Mouse (Mus musculus): ENCODE data around the gene Olfr9.
"Not testable (repeated sequence)": the region's sequence is repeated elsewhere in the genome, so short reads cannot be mapped to it uniquely, and the experiment has no call there.

Olfr9 gene

DNA sequence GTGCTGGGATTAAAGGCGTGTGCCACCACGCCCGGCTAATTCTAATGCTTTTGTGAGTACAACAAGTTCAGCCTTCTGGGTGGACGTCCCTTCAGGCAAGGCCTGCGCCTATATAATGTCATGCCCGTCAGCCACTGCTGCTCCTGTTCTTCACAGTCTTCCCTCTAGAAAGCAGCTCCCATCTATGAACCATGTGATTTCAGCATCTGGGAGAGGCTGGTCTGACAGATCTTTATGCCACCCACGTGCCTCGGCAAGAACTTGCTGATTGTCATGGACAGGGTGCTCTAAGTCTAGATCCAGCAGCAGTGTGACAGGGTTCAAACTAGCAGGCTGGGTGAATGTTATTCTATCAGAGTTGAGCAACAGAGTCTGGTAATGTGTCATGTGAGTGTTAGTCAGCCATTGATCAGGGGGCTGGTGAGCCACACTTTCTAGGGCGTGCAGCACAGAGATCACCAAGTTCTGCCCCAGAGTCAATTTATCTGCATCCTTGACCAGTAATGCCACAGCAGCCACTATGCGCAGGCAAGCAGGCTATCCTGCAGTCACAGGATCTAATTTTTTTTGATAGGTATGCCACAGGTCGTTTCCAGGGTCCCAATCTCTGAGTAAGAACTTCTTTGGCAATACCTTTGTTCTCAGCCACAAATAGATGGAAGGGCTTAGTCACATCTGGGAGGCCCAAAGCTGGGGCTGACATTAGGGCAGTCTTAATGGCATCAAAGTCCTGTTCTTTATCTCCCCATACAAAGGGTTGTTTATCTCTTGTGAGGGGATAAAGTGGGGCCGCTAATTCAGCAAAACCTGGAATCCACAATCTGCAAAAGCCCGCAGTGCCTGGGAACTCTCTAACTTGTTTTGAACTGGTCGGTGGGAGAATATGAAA, 15.0 kb downstream of the Olfr9 start:
- DNase-seq (ENCODE audit: low spot score in 2 of 2) = no peak

DNA sequence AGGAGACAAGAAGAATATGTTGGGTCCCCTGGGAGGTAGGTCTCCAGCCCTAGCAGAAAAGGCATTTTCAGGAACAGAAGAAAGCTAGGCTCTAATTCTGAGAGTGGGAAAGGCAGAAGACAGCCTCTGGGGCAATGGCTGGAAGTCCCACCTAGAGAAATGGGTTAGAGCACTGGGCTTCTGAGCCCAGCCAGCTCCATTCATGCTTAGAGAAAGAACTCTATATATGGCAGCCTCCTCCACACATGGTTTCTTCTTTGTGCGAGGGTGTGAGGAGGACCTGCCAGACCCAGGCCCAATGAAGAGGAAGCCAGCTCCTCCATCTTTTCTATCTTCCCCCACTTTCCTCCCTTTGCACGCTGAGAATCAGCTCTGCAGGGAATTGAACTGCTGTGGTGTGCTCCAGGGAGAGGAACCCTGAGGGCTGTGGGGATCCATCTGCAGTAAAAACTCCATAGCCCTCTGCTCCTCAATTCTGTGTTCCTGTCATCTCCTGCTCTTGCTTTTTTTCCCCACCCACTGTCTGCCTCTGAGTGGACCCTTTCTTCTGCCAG, 21.1 kb downstream of the Olfr9 start, which contains the start of gene Olfr763:
Gene Olfr763, plus strand, starts transcription at position 504 of the 554 bp plus-strand sequence.
- no peak for DNase-seq (ENCODE audit: low spot score in 2 of 2)

- DNase-seq (ENCODE audit: low spot score in 2 of 2) = not testable (repeated sequence)
Measured at GRCm38 (mm10) chr10:129011511-129011910, 22.3 kb downstream of the Olfr9 start.

DNA sequence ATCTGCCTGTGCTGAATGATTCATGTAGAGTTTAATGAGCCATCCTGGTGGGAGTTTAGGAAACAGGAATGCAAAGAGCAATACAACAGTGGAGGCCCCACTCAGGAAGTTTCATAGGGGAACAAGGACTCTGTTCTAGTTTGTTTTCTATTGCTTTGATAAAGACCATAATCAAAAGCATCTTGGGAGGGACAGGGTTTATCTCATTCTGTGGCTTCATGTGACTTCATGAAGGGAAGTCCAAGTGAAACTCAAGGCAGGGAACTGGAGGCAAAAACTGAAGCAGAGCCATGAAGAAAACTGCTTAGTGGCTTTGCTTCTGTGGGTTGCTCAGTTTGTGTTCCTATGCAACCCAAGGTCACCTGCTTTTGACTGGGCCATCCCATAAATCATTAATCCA, 25.2 kb downstream of the Olfr9 start:
- DNase-seq (ENCODE audit: low spot score in 2 of 2) = no peak

- DNase-seq (ENCODE audit: low spot score in 2 of 2) = no peak
Measured at GRCm38 (mm10) chr10:129023319-129023718, 34.1 kb downstream of the Olfr9 start.

DNA sequence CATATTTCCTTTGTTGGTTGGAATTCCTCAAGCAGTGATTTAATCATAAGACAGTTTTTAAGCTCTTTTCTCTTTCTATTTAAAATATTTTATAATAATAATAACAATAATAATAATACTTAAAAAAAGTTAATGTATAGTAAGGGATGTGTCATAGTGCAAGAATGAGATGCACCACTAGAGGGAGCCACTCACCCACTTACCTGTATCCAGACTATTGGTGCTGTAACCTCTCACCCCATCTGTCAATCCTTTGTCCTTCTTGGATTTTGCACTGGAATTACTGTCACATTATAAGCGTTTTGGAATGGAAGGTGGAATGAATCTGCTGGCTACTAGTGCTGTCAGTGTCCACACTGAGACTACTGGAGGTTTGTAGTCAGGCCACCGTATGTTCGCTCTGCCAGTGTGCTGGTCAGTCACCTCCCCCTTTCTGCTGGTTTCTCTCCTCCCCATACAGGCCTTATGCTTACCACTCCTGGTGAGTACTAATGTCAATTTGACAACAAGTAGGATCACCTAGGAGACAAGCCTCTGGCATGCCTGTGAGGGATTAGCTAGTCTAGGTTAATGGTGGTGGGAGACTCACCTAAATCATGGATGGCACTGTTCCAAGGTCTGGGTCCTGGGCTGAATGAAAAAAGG, 36.9 kb downstream of the Olfr9 start:
- DNase-seq (ENCODE audit: low spot score in 2 of 2) = no peak

DNA sequence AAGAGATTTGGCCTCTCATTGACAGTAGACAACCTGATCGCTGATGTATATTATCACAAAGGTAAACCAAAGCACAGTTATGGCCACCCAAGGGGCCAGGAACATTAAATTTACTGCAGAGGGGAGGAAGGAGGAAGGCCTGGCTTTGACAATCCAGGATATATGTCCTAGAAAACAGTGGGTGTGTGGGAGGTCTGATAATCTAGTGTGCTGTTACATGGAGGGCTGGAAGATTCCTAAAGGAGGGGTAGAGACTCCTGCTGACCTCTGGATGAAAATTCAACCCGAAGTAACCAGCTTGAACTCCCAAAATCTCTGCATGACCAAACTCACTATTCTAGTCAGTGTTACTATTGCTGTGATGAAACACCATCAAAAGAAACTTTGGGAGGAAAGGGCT, 39.1 kb downstream of the Olfr9 start:
- no peak for DNase-seq (ENCODE audit: low spot score in 2 of 2)

DNA sequence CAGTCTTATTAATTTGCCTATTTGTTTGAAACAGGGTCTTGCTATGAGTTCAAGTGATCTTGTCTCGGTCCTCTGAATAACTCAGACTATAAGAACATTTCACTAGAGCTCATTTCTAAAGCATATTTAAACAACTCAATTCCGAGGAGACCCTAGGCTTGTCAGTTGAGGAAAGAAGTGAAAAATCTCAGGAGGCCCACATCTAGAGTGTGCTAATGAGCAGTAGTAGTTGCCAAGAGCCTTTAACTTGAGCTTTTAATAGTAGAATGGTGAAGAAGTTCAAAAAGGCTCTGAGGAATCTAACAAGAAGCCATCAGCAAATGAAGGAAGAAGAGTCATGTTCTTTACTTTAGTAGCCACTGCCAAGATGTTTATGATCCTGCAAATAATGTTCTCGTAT, 50.6 kb downstream of the Olfr9 start, which contains the start of gene Olfr764-ps1:
Gene Olfr764-ps1, minus strand, starts transcription at position 101 of the 400 bp plus-strand sequence.
- DNase-seq (ENCODE audit: low spot score in 2 of 2) = no peak

Measured in urinary bladder, adult 18-20 months (tissue).